Mouse (Mus musculus): Measurements from ENCODE around the gene Slc35f6. TPM values are rescaled to one million over a fixed set of nuclear protein-coding genes. Genes with fewer than 3 reads are reported as not detected.

Gene Slc35f6
- polyA plus RNA-seq, 1 experiment, result 33.1 TPM

- H3K4me3 ChIP-seq, result no peak overlapping the region
- TF ChIP-seq MAX (IDR thresholded peaks at IDR 0.05; ENCODE audit: low read depth), result no peak
- no peak for TF ChIP-seq POLR2AphosphoS2 (IDR thresholded peaks at IDR 0.05; ENCODE audit: insufficient read length, low read depth)
- no peak for TF ChIP-seq TCF3 (IDR thresholded peaks at IDR 0.05; ENCODE audit: insufficient read length, low read depth)
- TF ChIP-seq CEBPB (IDR thresholded peaks at IDR 0.05; ENCODE audit: insufficient read depth, poor library complexity, severe bottlenecking), result no peak
- no peak for TF ChIP-seq MYOD1 (IDR thresholded peaks at IDR 0.05; ENCODE audit: control insufficient read depth in 1 of 3, insufficient read length in 2 of 3, low read depth in 2 of 3)
- no peak for TF ChIP-seq USF1 (IDR thresholded peaks at IDR 0.05; ENCODE audit: low read depth)
- TF ChIP-seq E2F4 (IDR thresholded peaks at IDR 0.05; ENCODE audit: insufficient read depth), result no peak
- TF ChIP-seq MYOG (IDR thresholded peaks at IDR 0.05; ENCODE audit: control insufficient read depth in 1 of 3, insufficient read depth in 1 of 3, insufficient read length in 2 of 3, low read depth in 2 of 3), result no peak
- no peak for TF ChIP-seq TCF12 (IDR thresholded peaks at IDR 0.05; ENCODE audit: insufficient read depth, poor library complexity, severe bottlenecking)
- TF ChIP-seq SRF (IDR thresholded peaks at IDR 0.05; ENCODE audit: control insufficient read depth, insufficient read length, low read depth), result no peak
- no peak for TF ChIP-seq REST (IDR thresholded peaks at IDR 0.05; ENCODE audit: insufficient read depth, insufficient read length)
- no peak for TF ChIP-seq POLR2A (IDR thresholded peaks at IDR 0.05; ENCODE audit: insufficient read length, low read depth)
- no peaks in the 10 kb centered on the region for H3K79me2 ChIP-seq (ENCODE audit: control insufficient read depth, insufficient read depth)
- H3K4me2 ChIP-seq (ENCODE audit: low read depth), result no peak overlapping the region
- no peak overlapping the region for H3ac ChIP-seq (ENCODE audit: control insufficient read depth, insufficient read length)
- no peaks in the 10 kb centered on the region for H3K36me3 ChIP-seq (ENCODE audit: control insufficient read depth, insufficient read depth)
- H3K27me3 ChIP-seq (ENCODE audit: control insufficient read depth, insufficient read depth, insufficient read length), result peaks cover 48% of the 10 kb centered on the region
These were observed 32.3 kb upstream of the Slc35f6 start for GRCm38 (mm10) chr5:30615416-30615815.

GRCm38 (mm10) chr5:30615819-30616218, 31.9 kb upstream of the Slc35f6 start:
- Histone ChIP-seq H3K4me2 (ENCODE audit: low read depth) (no peak overlapping the region), H3ac (ENCODE audit: control insufficient read depth, insufficient read length) (no peak overlapping the region), H3K36me3 (ENCODE audit: control insufficient read depth, insufficient read depth) (no peaks in the 10 kb centered on the region), H3K79me2 (ENCODE audit: control insufficient read depth, insufficient read depth) (no peaks in the 10 kb centered on the region), H3K4me3 (no peak overlapping the region), H3K27me3 (ENCODE audit: control insufficient read depth, insufficient read depth, insufficient read length) (peaks cover 50% of the 10 kb centered on the region)
- TF ChIP-seq TCF3 (IDR thresholded peaks at IDR 0.05; ENCODE audit: insufficient read length, low read depth), result no peak
- no peak for TF ChIP-seq REST (IDR thresholded peaks at IDR 0.05; ENCODE audit: insufficient read depth, insufficient read length)
- no peak for TF ChIP-seq E2F4 (IDR thresholded peaks at IDR 0.05; ENCODE audit: insufficient read depth)
- TF ChIP-seq POLR2A (IDR thresholded peaks at IDR 0.05; ENCODE audit: insufficient read length, low read depth), result no peak
- TF ChIP-seq SRF (IDR thresholded peaks at IDR 0.05; ENCODE audit: control insufficient read depth, insufficient read length, low read depth), result no peak
- TF ChIP-seq MYOG (IDR thresholded peaks at IDR 0.05; ENCODE audit: control insufficient read depth in 1 of 3, insufficient read depth in 1 of 3, insufficient read length in 2 of 3, low read depth in 2 of 3), result no peak
- TF ChIP-seq USF1 (IDR thresholded peaks at IDR 0.05; ENCODE audit: low read depth), result no peak
- no peak for TF ChIP-seq TCF12 (IDR thresholded peaks at IDR 0.05; ENCODE audit: insufficient read depth, poor library complexity, severe bottlenecking)
- TF ChIP-seq POLR2AphosphoS2 (IDR thresholded peaks at IDR 0.05; ENCODE audit: insufficient read length, low read depth), result no peak
- TF ChIP-seq MAX (IDR thresholded peaks at IDR 0.05; ENCODE audit: low read depth), result no peak
- no peak for TF ChIP-seq CEBPB (IDR thresholded peaks at IDR 0.05; ENCODE audit: insufficient read depth, poor library complexity, severe bottlenecking)
- TF ChIP-seq MYOD1 (IDR thresholded peaks at IDR 0.05; ENCODE audit: control insufficient read depth in 1 of 3, insufficient read length in 2 of 3, low read depth in 2 of 3), result no peak

- peaks cover 53% of the 10 kb centered on the region for H3K27me3 ChIP-seq (ENCODE audit: control insufficient read depth, insufficient read depth, insufficient read length)
- H3K36me3 ChIP-seq (ENCODE audit: control insufficient read depth, insufficient read depth), result no peaks in the 10 kb centered on the region
- TF ChIP-seq REST (IDR thresholded peaks at IDR 0.05; ENCODE audit: insufficient read depth, insufficient read length) (no peak), POLR2A (IDR thresholded peaks at IDR 0.05; ENCODE audit: insufficient read length, low read depth) (no peak), TCF3 (IDR thresholded peaks at IDR 0.05; ENCODE audit: insufficient read length, low read depth) (no peak), CEBPB (IDR thresholded peaks at IDR 0.05; ENCODE audit: insufficient read depth, poor library complexity, severe bottlenecking) (no peak), MAX (IDR thresholded peaks at IDR 0.05; ENCODE audit: low read depth) (no peak), MYOG (IDR thresholded peaks at IDR 0.05; ENCODE audit: control insufficient read depth in 1 of 3, insufficient read depth in 1 of 3, insufficient read length in 2 of 3, low read depth in 2 of 3) (no peak), POLR2AphosphoS2 (IDR thresholded peaks at IDR 0.05; ENCODE audit: insufficient read length, low read depth) (no peak), E2F4 (IDR thresholded peaks at IDR 0.05; ENCODE audit: insufficient read depth) (no peak)
- H3K4me3 ChIP-seq, result no peak overlapping the region
- no peak overlapping the region for H3ac ChIP-seq (ENCODE audit: control insufficient read depth, insufficient read length)
- no peaks in the 10 kb centered on the region for H3K79me2 ChIP-seq (ENCODE audit: control insufficient read depth, insufficient read depth)
- no peak overlapping the region for H3K4me2 ChIP-seq (ENCODE audit: low read depth)
These were observed 31.1 kb upstream of the Slc35f6 start for GRCm38 (mm10) chr5:30616644-30617043.

- Histone ChIP-seq H3K4me2 (ENCODE audit: low read depth) (peak overlapping the region; percentile 12), H3K36me3 (ENCODE audit: control insufficient read depth, insufficient read depth) (no peaks in the 10 kb centered on the region), H3K4me3 (no peak overlapping the region), H3K79me2 (ENCODE audit: control insufficient read depth, insufficient read depth) (no peaks in the 10 kb centered on the region), H3K27me3 (ENCODE audit: control insufficient read depth, insufficient read depth, insufficient read length) (peaks cover 56% of the 10 kb centered on the region), H3ac (ENCODE audit: control insufficient read depth, insufficient read length) (no peak overlapping the region)
- TF ChIP-seq E2F4 (IDR thresholded peaks at IDR 0.05; ENCODE audit: insufficient read depth), result no peak
- TF ChIP-seq MYOG (IDR thresholded peaks at IDR 0.05; ENCODE audit: control insufficient read depth in 1 of 3, insufficient read depth in 1 of 3, insufficient read length in 2 of 3, low read depth in 2 of 3), result no peak
These were observed 30.4 kb upstream of the Slc35f6 start for GRCm38 (mm10) chr5:30617357-30617756.

- no peak overlapping the region for H3ac ChIP-seq (ENCODE audit: control insufficient read depth, insufficient read length)
- H3K36me3 ChIP-seq (ENCODE audit: control insufficient read depth, insufficient read depth), result no peaks in the 10 kb centered on the region
- H3K4me2 ChIP-seq (ENCODE audit: low read depth), result no peak overlapping the region
- H3K4me3 ChIP-seq, result no peak overlapping the region
- TF ChIP-seq MYOD1 (IDR thresholded peaks at IDR 0.05; ENCODE audit: control insufficient read depth in 1 of 3, insufficient read length in 2 of 3, low read depth in 2 of 3), result no peak
- TF ChIP-seq CEBPB (IDR thresholded peaks at IDR 0.05; ENCODE audit: insufficient read depth, poor library complexity, severe bottlenecking), result no peak
- TF ChIP-seq TCF3 (IDR thresholded peaks at IDR 0.05; ENCODE audit: insufficient read length, low read depth), result no peak
- no peak for TF ChIP-seq E2F4 (IDR thresholded peaks at IDR 0.05; ENCODE audit: insufficient read depth)
- no peak for TF ChIP-seq SRF (IDR thresholded peaks at IDR 0.05; ENCODE audit: control insufficient read depth, insufficient read length, low read depth)
- TF ChIP-seq POLR2AphosphoS2 (IDR thresholded peaks at IDR 0.05; ENCODE audit: insufficient read length, low read depth), result no peak
- no peak for TF ChIP-seq MAX (IDR thresholded peaks at IDR 0.05; ENCODE audit: low read depth)
- no peak for TF ChIP-seq POLR2A (IDR thresholded peaks at IDR 0.05; ENCODE audit: insufficient read length, low read depth)
- TF ChIP-seq MYOG (IDR thresholded peaks at IDR 0.05; ENCODE audit: control insufficient read depth in 1 of 3, insufficient read depth in 1 of 3, insufficient read length in 2 of 3, low read depth in 2 of 3), result no peak
- TF ChIP-seq TCF12 (IDR thresholded peaks at IDR 0.05; ENCODE audit: insufficient read depth, poor library complexity, severe bottlenecking), result no peak
- no peak for TF ChIP-seq REST (IDR thresholded peaks at IDR 0.05; ENCODE audit: insufficient read depth, insufficient read length)
- no peak for TF ChIP-seq USF1 (IDR thresholded peaks at IDR 0.05; ENCODE audit: low read depth)
- peaks cover 61% of the 10 kb centered on the region for H3K27me3 ChIP-seq (ENCODE audit: control insufficient read depth, insufficient read depth, insufficient read length)
- H3K79me2 ChIP-seq (ENCODE audit: control insufficient read depth, insufficient read depth), result no peaks in the 10 kb centered on the region
These were observed 29.9 kb upstream of the Slc35f6 start for GRCm38 (mm10) chr5:30617851-30618250.
